Mouse (Mus musculus) heart, adult 9 months (tissue): ENCODE data around the gene Fam84b.

Source experiments
- DNase-seq, 2 experiments: peaks; one replicate each; pipeline ENCODE4 v3.0.0; 2022; ENCODE audit warnings: low spot score in 2 of 2

Gene Fam84b

DNA sequence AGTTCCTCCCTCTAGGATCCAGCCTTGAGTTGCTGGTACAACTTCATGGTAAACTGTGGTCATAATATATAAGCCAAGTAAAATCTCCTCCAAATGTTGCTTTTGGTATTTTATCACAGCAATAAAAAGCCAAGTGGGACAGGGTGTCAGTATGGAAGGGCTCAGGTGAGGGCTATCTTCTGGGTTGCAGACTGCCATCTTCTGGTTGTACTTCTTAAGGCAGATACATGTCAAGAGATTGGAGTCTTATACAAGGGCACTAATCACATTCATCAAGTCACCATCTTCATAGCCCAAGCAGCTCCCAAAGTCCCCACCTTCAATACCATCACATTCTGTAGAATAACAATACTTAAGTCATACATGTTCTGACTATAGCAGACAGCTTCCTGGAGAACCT lies 21.0 kb downstream of the Fam84b start:
- DNase-seq = no peak

GRCm38 (mm10) chr15:60826226-60826625 lies 27.4 kb downstream of the Fam84b start:
- no peak for DNase-seq

DNA sequence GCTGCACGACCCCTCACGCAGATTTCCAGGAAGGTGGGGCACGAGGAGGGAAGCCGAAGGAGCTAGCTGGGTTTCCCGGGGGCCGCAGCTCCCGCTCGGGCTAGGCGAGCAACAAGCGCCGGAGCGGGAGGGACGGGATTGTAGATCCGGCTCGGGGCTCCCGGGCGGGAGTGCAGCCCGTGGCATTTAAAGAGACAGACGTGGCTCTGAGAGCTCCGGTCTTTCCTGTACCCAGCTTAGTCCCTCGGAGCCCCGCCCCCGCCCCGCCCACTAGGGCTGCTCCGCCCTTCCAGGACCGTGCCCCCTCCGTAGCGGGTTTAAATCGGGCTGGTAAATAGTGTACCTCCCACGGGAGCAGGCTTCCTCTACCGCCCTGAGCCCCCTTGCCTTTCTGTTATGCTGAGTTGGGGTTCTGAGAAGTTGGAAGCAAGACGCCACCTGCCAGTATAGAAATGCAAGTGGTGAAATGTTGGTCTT lies 28.8 kb downstream of the Fam84b start:
- DNase-seq = peak; percentile 92 to 94

DNA sequence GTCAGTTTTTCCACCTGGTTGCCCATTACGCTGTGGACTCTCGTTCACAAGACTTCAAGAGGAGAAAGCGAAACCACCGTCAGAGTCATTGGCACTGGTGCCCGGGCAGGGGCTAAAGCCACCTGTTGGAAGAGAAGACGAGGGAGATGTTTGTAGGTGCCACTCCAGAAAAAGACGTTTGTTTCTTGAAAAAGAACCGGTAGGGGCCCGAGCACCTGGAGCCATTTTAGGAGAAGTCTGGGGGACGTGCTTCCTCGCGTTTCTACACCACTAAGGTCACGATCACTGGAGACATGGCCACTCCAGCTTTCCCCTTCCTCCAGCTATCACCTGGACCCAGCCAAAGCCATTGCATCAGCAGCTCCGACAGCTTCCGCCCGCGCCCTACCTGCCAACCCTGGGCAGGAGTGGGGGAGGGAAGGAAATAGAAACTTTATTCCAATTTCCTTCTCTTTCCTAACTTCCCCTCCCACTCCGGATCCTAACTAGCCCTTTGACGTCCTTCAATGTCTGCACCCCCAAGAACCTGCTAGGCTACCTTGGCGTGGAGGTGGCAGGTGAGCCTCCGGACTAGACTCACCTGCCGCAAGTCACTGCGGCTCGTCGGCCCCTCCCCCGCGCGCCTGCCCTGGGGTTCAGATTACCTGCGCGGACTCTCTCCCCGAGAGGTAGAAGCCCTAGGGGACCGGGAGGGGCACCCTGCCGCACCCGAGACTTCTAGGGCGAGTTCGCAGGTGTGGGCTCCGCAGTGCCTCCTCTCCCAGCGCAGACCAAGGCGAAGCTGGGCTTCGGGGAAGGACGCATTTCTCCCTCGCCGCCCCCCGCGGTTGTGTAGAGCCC lies 29.5 kb downstream of the Fam84b start:
- DNase-seq = peak; percentile 31 to 37

- DNase-seq = peak; percentile 31 to 34
These were observed 30.0 kb downstream of the Fam84b start for GRCm38 (mm10) chr15:60823620-60823869.

GRCm38 (mm10) chr15:60822803-60823619 lies 30.6 kb downstream of the Fam84b start:
- peak; percentile 61 to 67 for DNase-seq

DNA sequence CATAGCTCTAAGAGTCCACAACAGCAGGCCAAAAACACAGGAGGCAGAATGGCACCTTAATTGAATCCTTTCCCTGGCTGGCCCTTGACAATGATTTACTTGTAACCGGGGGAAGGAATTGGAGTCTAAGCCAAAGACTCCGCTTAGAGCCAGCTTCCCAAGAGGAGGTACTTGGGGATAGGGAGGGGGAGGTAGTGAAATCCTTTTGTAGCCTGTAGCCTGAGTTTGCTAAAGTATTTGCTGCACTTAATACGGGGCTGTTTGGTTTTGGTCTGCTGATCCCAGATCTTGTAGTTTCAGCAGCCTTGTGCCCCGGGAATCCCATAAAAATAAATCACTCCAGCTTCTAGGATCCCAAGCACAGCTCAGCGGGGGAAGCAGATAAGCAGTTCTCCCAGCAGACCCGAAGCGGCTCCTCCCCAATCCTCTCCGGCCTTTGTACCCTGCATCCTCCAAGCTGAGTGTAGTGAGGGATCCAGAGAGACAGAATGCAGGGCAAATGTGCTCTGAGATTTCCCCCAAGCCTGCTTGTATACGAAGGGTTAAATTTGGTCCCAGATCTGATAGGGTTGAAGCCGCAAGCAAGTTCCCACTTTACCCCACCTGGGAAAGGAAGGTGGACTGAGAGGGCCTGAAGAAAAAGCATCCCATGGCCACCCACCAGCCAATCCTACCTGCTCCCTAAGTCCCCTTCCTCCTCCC lies 31.3 kb downstream of the Fam84b start:
- DNase-seq = peak; percentile 20 to 35

GRCm38 (mm10) chr15:60818500-60818899 lies 35.1 kb downstream of the Fam84b start:
- DNase-seq = no peak

- DNase-seq = no peak
These were observed 37.1 kb downstream of the Fam84b start for GRCm38 (mm10) chr15:60816478-60816877.

GRCm38 (mm10) chr15:60814542-60814941 lies 39.0 kb downstream of the Fam84b start:
- DNase-seq = no peak

- DNase-seq = no peak
These were observed 60.4 kb downstream of the Fam84b start for GRCm38 (mm10) chr15:60793041-60793673.

- DNase-seq = no peak
These were observed 64.5 kb downstream of the Fam84b start for GRCm38 (mm10) chr15:60789084-60789483.

GRCm38 (mm10) chr15:60783761-60784160 lies 69.8 kb downstream of the Fam84b start:
- DNase-seq = no peak

DNA sequence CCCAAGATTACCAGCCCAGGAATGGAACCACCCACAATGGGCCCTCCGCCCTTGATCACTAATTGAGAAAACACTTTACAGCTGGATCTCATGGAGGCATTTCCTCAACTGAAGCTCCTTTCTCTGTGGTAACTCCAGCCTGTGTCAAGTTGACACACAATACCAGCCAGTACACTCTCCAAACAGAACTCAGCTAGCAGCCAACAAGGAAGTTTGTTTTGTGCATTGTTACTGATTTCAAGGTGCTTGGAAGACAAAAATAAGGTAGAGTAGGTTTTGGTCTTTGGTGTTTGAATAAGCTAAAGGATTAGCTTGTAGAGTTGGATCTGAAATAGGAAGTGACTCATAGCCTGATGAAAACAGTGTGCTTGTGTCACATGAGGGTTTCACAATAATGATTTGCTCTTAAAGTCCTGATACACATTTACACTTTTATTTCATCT lies 74.0 kb downstream of the Fam84b start:
- DNase-seq = peak; percentile 9 to 46

DNA sequence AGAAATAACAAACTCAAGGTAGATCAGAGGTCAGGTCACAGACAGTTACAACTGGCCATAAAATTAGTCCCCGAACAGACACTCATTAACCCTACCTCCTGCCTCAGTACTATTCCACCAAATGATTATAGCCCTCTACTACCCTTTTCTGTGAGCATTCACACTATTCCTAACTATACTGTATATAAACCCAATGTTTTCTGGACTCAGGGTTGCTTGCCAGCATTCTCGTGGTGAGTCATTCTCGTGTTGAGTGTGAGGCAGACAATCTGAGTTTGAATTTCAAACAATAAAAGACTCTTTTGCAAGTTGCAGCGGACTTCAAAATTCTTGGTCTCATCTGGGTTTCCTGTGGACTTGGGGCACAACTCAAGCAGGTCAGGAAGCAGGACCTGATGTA lies 74.5 kb downstream of the Fam84b start:
- DNase-seq = no peak
